Mouse (Mus musculus) cerebellum, postnatal 10 days (tissue): ENCODE data around the gene Map4k2.

Source experiments
- DNase-seq, 2 experiments: peaks; one replicate each; pipeline ENCODE4 v3.0.0; 2021; ENCODE audit warnings: mixed read lengths in 2 of 2

The Map4k2 gene

GRCm38 (mm10) chr19:6381238-6381637 is 40.3 kb downstream of the Map4k2 start:
- DNase-seq: no peak

DNA sequence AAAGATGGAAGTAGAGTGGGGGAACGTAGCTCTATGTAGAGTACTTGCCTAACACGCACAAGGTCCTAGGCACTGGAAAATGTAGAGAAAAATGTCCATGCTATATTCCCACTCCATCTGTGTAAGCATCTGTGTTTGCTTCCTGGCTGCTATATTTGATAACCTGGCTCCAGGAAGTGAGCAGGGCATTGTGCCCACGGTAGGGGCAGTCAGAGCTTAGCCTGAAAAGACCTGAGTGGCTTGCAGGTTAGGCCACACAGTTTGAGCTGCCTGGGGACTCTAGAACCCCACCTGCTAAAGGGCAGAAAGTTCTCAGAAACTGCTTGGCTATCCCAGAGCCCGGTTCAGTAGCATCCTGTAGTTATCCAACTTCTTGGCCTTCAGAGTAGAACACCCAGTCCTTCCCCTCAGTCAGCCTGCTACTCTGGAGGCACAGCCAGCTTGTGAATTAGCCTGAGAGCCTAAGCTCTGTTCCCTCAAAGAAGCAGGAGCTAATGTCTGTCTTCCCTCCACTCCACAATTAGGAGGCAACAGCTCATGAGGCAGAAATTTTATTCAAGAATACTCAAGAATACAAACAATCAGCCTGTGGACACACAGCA is 41.5 kb downstream of the Map4k2 start:
- peak; percentile 60 to 66 for DNase-seq

DNA sequence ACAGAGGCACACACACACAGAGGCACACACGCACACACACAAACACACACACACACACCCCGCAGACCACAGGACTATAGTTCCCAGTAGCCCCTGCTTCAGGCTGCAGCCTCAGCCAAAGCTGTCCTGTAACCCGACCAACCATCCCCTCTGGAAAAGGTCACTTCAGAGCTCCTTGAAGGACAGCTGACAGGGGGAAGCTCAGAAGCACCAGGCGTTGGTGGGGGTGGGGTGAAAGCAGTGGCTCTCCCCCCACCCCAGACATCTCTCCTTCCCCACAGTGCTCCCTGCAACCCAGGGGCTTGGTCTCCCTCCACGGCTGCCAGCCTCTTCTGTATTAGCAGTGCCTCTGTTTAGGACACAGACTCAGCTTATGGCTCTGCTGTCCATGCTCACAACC is 42.5 kb downstream of the Map4k2 start:
- no peak for DNase-seq

GRCm38 (mm10) chr19:6384128-6384527 is 43.2 kb downstream of the Map4k2 start, which contains the start of gene Pygm:
Pygm (plus strand) TSS chr19:6384399.
- peak; percentile 55 to 61 for DNase-seq

DNA sequence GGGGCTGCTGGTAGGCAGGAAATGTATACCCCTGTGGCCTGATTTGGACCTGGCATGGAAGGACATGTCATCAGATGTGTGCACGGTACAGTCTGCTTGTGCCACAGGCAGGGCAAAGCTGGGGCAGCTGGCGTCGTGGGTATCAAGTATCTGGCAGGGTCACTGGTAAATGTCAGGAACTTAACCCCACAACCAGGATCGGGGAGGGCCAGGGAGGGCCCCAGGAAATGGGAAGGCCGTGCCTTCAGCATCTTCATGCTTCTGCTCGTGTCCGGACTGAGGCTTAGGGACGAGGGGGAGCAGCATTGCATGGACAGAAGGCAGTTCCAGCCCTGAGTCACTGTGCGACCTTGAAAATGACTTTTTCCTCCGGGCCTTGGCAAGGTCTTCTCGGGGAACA is 44.0 kb downstream of the Map4k2 start:
- DNase-seq: no peak

- DNase-seq: no peak
These were observed 44.5 kb downstream of the Map4k2 start for GRCm38 (mm10) chr19:6385419-6385818.

DNA sequence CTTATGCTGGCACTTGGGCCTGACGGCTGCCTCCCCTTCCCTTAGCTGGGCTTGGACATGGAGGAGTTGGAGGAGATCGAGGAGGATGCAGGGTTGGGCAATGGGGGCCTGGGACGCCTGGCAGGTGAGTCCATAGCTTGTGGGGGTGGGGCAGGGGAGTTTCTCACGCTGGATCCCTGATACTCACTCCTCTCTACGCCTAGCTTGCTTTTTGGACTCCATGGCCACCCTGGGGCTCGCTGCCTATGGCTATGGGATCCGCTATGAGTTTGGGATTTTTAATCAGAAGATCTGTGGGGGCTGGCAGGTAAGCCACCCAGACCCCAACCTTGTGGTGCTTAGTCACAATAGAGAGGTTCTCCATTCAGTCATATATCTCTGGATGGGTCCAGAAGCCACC is 44.9 kb downstream of the Map4k2 start:
- DNase-seq: no peak

DNA sequence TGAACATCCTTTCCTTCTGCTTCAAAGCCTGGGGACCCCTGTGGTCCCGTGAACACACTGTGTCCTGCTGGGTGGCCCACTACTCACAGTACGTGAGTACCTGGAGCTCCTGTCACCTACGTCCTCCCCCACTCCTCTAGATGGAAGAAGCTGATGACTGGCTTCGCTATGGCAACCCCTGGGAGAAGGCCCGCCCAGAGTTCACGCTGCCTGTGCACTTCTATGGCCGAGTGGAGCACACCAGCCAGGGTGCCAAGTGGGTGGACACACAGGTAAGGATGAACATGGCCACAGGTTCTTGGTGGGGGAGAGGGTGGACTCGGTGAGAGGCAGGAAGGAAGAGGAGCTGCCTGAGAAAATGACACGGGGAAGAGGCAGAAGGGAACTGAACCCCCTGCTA is 45.3 kb downstream of the Map4k2 start:
- DNase-seq: no peak

GRCm38 (mm10) chr19:6388006-6388405 is 47.1 kb downstream of the Map4k2 start:
- peak; percentile 65 to 69 for DNase-seq

DNA sequence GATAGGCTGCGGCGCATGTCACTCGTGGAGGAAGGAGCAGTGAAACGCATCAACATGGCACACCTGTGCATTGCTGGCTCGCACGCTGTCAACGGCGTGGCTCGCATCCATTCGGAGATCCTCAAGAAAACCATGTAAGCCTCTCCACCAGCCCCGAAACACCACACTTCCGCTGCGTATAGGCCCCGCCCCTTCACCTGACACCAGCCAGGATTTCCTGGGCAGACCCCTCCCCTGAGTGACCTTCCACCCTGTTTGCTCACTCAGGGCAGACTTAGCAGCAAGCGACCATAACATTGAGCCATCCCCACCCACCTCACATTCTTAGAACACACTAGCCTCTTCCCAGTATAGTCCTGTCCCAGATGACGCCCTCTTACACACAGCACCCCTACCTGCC is 48.9 kb downstream of the Map4k2 start:
- DNase-seq: no peak

- DNase-seq: no peak
These were observed 49.3 kb downstream of the Map4k2 start for GRCm38 (mm10) chr19:6390251-6390650.

GRCm38 (mm10) chr19:6392743-6393393 is 51.9 kb downstream of the Map4k2 start:
- no peak for DNase-seq

- no peak for DNase-seq
These were observed 52.7 kb downstream of the Map4k2 start for GRCm38 (mm10) chr19:6393637-6394036.

DNA sequence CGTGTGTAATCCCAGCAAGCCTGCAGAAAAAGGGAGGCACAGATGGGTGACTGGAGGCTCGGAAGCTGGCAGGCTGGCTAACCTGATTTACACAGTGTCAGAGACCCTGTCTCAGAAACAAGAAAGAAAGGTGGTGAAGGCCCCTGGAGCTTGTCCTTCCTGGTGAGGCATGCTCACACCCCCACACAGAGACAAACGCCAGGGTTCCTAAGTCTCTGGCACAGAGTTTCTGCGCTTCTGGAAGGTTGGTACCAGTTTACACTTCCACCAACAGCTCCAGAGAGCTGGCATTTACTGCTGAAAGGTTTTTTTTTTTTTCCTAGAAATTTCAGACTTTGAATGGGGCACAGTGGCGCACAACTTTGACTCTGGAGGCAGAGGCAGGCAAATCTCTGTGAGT is 55.3 kb downstream of the Map4k2 start:
- no peak for DNase-seq

- no peak for DNase-seq
These were observed 56.8 kb downstream of the Map4k2 start for GRCm38 (mm10) chr19:6397582-6398249.

GRCm38 (mm10) chr19:6398447-6399284 is 57.7 kb downstream of the Map4k2 start:
- DNase-seq: peak; percentile 71 to 79

DNA sequence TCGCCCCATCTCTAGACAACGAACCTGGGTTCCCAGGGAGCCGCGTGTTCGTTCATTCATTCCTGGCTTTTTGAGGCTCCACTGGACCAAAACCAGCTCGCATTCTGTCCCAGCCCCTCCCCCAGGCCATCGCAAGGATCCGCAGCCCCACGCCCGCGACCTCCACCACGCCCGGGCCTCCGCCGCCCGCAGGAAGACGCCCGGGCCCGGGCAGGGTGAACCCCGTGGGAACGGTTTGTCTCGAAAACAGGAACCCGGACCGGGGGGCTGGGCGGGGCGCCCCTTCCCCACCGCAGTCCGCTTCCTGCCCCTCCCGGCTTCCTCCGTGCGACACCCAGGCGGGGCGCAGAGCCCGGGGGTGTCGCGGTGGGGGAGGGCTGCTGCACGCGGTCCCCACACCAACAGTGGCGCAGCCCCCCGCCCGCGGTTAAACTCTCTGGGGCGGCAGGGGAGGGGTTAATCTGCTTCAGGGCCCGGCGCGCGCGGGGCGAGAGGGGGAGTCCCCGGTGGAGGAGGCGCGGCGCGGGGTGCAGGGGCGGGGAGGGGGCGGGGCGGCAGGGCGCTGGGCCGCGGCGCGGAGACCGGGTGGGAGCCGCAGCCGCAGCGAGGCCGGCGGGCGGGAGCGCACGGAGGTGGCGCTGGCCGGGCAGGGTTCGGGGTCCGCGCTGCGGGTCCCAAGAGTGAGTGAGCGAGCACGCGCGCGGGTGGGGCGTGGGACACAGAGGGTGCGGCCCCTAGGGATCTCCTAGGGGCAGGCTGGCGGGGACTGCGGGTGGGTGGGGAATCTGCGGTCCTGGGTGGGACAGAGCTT is 58.6 kb downstream of the Map4k2 start, which contains the start of gene Rasgrp2:
TSS of gene Rasgrp2 (plus strand) at position 56 of the 811 bp plus-strand sequence.
- peak; percentile 56 to 66 for DNase-seq

- DNase-seq: peak in 1 of 2 experiments; percentile 40
These were observed 59.5 kb downstream of the Map4k2 start for GRCm38 (mm10) chr19:6400096-6401086.

GRCm38 (mm10) chr19:6401131-6401815 is 60.3 kb downstream of the Map4k2 start:
- DNase-seq: peak; percentile 82 to 84

DNA sequence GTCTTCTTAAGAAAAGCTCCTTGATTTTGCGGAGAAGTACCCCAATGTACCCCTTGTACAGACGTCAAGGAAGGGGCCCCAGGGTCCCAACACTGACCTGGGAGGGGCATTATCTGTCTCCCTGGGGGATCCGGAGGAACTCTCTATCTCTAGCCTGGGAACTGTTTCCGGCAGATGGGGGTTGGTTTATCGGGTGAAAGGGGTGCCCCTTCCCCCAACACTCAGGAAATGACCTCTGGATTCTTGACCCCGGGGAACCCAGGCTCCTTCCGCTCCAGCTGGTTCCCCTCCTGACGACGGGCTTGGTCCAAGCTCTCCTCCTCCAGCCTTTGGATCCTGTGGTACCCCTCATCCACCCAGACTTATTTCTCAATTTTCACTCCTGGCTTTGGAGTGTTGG is 61.0 kb downstream of the Map4k2 start:
- no peak for DNase-seq
